Mouse (Mus musculus) adrenal gland, adult (tissue): ENCODE data around the gene Krtap10-10.

Experiments
- DNase-seq, 2 experiments: peaks; one replicate each; pipeline ENCODE4 v3.0.0; 2022 to 2023; ENCODE audit warnings: low spot score in 1 of 2; ENCODE audit not compliant: inconsistent age in 2 of 2

Krtap10-10 gene

GRCm38 (mm10) chr10:77864762-77865143 lies 29.0 kb downstream of the Krtap10-10 start:
- DNase-seq = no peak

DNA sequence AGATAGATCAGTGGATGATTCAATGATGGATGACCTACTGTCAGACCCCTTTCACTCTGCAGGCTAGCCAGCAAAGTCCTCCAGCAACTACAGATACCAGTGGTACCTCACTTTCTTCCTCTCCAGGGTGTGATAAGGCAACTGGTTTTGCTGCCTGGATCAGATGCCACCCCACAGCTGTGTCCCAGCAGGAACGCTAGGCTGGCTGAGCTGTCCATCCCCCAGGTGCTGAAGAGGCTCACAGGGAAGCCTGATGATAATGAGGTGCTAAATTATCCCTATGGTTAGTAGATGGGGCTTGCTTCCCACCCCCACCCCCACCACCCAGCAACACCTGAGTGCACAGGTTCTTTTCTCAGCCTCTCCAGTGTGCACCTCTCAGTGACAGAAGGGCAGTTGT lies 31.8 kb downstream of the Krtap10-10 start:
- DNase-seq = no peak

DNA sequence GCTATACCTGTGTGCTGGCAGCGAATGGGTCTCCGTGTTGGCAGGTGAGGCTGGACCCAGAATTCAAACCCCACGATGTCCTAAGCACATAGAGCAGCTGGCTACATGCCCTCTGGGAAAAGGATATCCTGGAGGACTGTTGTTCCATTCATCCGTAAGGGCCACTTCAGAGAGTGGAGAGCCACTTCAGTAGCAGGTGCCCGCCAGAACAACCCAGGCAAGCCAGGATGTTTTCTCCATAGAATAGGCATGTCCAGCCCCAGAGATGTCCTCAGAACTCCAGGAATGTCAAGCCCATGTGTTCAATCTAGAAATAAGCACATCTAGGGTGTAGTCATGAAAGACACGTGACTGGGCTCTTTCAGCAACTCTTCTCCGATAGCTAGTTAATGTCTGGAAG lies 33.9 kb downstream of the Krtap10-10 start:
- no peak for DNase-seq

- peak; percentile 32 to 77 for DNase-seq
Measured at GRCm38 (mm10) chr10:77878985-77879384, 43.2 kb downstream of the Krtap10-10 start.

- no peak for DNase-seq
Measured at GRCm38 (mm10) chr10:77880305-77880704, 44.6 kb downstream of the Krtap10-10 start.

DNA sequence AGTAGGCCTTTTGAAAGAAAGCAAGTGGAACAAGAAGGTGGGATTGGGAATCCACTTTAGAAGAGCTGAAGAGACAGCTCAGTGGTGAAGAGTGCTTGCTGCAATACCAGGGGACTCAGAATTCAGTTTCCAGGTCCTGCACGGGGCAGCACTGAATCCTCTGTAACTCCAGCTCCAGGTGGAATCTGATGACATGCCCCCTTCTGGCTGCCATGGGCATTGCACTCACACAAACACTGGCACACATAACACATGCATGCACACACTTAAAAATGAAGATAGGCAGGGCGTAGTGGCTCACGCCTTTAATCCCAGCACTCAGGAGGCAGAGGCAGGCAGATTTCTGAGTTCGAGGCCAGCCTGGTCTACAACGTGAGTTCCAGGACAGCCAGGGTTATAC lies 46.8 kb downstream of the Krtap10-10 start:
- no peak for DNase-seq

DNA sequence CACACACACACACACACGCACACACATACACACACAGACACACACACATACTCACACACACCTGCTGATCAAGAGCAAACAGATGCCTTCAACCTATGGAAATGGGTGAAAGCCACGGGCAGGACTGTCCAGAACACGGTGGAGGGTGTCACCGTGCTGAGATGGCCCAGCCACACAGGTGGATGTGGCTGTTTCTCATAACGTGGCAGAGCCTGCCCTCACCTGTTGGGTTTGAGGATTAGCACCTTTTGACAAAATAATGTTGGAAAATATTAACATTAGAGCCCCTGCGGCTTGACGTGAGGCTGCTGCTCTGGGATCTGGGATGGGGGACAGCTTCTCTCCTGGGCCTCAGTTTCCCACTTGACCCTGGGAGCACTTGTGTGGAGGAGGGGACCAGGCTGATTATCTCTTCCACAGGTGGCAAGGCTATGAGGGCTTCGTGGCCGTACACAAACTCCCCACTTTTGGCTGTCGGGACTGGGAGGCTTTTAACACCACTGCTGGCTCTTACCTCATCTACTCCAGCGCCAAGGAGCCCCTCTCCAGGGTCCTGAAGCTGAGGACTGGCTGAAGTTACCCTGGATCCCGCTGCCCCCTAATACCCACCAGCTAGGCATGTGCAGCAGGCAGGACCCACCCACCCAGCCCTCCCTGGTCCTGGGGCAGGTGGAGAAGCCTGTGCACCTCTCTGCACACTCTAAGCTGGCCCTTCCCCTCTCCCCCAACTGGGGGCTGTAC lies 50.4 kb downstream of the Krtap10-10 start:
- no peak for DNase-seq
